Mouse (Mus musculus) liver (tissue): ENCODE results near the gene Slc22a12.

Experiments
- DNase-seq: peaks from one replicate; pipeline ENCODE4 v3.0.0-alpha.2; 2020; ENCODE audit warnings: mixed read lengths

Slc22a12 gene

DNA sequence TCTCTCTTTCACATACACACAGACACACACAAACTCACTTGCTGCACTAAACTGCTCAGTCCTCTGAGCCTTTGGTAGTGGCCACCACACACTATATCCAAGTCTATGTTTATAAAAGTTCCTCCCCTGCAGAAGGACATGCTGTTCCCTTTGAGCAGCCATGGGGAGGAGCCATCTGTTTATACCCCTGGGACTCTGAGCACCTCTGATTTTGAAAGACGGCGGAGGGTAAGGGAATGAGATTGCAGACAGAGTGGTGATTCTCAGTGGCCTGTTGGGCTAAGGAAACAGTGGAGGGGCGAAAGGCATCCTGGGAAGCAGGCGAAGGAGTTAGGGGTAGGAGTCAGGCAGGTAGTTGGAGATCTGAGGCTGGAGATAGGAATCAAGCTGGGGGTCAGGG lies 3.2 kb downstream of the Slc22a12 start:
- no peak for DNase-seq

- DNase-seq = no peak
Measured at GRCm38 (mm10) chr19:6538546-6538945, 4.3 kb downstream of the Slc22a12 start.

DNA sequence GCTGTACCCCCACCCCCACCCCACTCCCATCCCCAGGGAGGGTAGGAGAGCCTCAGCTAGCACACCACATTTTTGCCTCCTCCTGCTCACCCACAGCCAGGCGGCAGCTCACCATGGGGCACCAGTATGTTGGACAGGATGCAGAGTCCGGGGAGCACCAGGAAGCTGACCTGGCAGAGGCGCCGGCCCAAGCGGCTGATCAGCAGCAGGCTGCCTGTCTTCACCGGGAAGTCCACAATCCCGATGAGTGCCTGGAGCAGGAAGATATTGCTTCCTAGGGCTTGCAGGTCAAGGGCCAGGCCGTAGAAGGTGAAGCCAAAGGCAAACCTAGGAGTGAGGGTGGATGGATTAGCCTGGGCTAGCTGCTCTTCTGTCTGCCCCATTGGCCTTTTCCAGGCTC lies 5.3 kb downstream of the Slc22a12 start:
- no peak for DNase-seq

GRCm38 (mm10) chr19:6536696-6537095 lies 6.1 kb downstream of the Slc22a12 start:
- DNase-seq = no peak

DNA sequence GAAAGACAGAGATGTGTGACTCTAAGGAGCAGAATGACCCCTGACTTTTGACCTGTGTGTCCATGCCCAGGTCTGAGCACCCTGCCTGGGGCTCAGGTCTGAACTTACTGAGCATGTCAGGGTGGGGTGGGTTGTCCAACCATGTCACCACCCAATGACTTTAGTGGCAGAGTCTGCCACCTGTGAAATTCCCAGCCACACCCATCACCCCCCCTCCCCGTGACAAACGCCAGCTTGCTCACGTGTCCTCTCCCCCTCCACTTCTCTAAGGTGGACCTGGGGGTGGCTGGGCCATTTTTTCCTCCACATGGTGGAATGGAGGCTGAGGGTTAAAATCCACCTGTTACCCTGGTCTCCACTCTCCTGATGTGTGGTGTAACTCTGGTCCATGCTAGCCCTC lies 6.6 kb downstream of the Slc22a12 start:
- DNase-seq = no peak

GRCm38 (mm10) chr19:6534118-6534415 lies 8.8 kb downstream of the Slc22a12 start:
- no peak for DNase-seq

GRCm38 (mm10) chr19:6533290-6534117 lies 9.3 kb downstream of the Slc22a12 start:
- no peak for DNase-seq

DNA sequence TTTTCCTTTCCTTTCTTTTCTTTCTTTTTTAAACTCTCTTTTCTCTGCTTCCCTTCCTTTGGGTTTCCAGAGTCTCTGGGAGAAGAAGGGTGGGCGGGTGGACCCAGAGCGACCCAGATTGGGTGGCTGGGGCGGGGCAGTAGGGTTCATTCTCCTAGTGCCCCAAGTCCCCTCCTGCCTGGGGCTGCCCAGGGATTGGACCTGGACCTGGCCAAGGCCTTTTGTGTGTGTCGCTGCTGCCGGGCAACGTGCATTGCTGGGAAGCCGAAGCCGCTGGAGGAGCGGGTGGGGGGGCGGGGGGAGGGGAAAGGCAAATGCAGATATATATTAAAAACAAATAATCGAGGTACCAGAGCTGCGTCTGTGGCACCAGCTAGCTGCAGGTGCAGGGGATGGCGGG lies 10.2 kb downstream of the Slc22a12 start:
- DNase-seq = no peak

GRCm38 (mm10) chr19:6531832-6532471 lies 10.9 kb downstream of the Slc22a12 start:
- DNase-seq = no peak

- no peak for DNase-seq
Measured at GRCm38 (mm10) chr19:6531011-6531631, 11.7 kb downstream of the Slc22a12 start.

- no peak for DNase-seq
Measured at GRCm38 (mm10) chr19:6530359-6530758, 12.5 kb downstream of the Slc22a12 start.

- DNase-seq = peak; percentile 18
Measured at GRCm38 (mm10) chr19:6529265-6529985, 13.4 kb downstream of the Slc22a12 start.

- no peak for DNase-seq
Measured at GRCm38 (mm10) chr19:6527839-6528531, 14.8 kb downstream of the Slc22a12 start.

DNA sequence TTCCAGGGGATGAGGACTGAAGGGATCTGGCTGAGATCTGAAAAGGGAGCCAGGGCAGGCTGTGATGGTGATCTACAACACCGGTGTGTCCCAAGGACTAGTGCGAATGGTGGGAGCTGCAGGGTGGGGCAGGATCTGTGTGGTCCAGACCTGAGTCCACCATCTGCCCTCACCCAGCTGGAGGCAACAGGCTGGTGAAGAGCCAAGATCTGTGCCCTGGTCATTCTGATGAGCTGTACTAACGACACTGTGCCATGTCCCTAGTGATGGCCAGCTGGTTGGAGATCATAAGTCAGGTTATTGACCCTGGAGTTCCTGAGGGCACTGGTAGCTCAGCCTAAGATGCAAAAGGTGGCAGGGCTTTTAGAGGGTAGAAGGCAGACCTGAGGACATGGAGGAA lies 15.4 kb downstream of the Slc22a12 start:
- DNase-seq = no peak

DNA sequence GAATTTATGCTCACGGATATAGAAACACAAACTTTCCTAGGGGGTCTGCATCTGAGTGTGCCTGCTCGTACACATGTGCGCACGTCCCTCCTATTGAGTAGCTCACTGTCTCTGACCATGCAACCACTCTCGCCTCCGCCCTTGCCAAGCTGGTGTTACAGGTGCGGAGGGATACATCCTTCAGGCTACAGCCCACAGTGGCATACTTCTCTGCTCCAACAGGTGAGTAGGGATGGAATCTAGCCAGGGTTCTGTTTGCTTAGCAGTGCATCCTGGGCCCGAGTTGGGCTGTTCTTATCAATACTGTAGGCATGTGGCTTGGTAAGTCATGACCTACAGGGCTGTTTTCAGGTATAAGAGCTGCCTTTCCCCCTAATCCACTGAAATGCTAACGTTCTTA lies 16.8 kb downstream of the Slc22a12 start:
- no peak for DNase-seq

GRCm38 (mm10) chr19:6525023-6525422 lies 17.8 kb downstream of the Slc22a12 start:
- no peak for DNase-seq

- no peak for DNase-seq
Measured at GRCm38 (mm10) chr19:6522289-6522688, 20.5 kb downstream of the Slc22a12 start.

DNA sequence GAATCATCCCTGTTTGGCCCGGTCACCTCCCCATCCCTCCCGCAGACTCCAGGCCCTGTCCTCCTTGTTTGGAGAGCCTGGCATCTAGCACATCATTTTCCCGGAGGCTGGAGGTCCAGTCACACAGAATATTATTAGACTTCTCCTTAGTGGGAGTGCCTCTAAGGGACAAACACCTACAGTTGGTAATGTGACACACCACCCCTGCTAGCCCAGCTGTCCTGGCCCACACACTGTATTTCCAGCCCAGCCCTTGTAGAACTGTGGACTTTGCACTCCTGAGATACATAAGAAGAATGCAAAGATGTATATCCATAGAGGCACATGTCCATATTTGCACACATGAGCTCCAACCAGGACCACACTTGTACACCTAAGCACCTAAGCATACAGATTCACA lies 21.2 kb downstream of the Slc22a12 start:
- DNase-seq = no peak

GRCm38 (mm10) chr19:6519483-6519882 lies 23.3 kb downstream of the Slc22a12 start:
- DNase-seq = no peak

DNA sequence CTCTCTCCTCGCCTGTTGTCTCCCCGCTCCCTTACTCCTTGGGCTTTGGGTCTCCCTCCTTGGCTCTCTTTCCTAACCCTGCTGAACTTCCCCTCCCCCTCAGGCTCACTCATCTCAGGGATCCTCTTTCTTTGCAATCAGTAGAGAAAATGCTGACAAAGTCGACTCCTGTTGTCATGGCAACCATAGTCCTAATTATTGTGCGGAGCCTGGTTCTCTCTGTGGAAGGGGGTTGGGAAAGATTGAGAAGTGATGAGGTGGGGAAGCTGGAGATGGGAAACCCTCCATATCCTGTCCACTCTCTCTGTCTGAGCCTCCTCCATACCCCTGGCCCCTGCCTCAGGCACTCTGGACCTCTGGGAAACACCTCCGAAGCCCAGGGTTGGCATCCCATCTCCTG lies 24.2 kb downstream of the Slc22a12 start:
- DNase-seq = no peak

DNA sequence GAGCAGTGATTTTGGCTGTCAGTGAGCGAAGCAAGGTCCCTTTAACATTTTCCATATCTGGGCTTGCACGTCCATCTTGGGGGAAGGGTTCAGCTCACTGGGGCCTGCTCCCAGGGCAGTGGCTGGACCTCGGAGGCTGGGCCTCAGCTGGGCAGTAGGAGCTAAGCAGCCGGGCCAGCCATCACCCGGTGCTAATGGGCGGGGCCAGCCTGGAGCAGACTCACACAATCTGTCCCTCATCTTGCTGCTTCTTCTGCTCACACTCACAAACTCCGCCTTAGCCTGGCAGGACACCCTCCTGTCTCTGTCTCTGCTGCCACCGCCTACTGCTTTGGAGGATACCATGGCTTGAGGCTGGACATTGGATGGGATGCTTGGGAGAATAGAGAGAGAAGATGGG lies 26.7 kb downstream of the Slc22a12 start:
- no peak for DNase-seq

GRCm38 (mm10) chr19:6515448-6515847 lies 27.4 kb downstream of the Slc22a12 start:
- DNase-seq = no peak

DNA sequence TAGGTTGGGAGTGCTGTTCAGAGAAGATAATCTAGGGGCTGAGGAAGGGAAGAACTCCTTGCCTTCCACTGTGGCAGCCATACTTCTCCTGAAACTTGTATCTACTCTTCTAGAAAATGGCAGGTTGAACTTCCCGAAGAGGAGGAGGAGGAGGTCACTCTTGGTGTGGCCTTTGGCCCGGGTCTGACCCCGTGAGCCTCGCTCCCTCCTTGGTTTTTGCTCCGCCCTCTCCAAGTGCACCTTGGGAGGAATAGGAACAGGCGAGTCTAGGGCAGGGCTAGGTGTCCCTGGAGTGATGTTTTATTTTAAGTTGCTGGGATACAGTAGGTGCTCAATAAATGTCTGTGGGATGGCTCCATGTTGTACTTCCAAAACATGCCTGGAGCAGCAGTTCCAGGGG lies 27.9 kb downstream of the Slc22a12 start:
- DNase-seq = no peak
